Mouse (Mus musculus): ENCODE measurements around the gene Rusc2. TPM values are rescaled to one million over a fixed set of nuclear protein-coding genes. Genes with fewer than 3 reads are reported as not detected.

Gene Rusc2
- polyA plus RNA-seq, 1 experiment from 2014 or later, result 10.9 TPM

DNA sequence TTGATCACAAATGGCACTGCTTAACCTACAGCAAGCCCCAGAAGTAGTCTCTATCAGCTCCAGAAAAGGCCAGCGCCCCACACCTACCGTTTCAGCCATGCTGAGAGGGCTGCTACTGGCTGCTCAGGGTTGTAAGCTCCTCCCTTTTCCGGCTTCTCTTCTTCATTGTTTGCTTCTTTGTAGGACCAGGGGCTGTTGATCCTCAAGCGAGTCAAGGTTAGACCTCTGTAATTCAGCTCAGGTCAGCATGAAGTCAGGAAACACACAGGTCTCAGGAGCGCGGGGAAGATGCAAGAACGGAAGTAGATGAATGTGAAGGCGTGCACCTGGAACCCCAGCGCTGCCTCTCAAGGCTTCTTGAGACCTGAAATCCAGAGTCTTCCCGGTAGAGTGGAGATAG lies 22.9 kb downstream of the Rusc2 start:
- ATAC-seq (ENCODE audit: insufficient number of reproducible peaks, insufficient read depth, low FRiP score, low read depth), result no peak
- no peak overlapping the region for H3K27ac ChIP-seq (replicated peaks in 1 of 2; ENCODE audit: control insufficient read depth in 1 of 2, insufficient read depth in 1 of 2, low read depth in 2 of 2, low read length in 2 of 2)

DNA sequence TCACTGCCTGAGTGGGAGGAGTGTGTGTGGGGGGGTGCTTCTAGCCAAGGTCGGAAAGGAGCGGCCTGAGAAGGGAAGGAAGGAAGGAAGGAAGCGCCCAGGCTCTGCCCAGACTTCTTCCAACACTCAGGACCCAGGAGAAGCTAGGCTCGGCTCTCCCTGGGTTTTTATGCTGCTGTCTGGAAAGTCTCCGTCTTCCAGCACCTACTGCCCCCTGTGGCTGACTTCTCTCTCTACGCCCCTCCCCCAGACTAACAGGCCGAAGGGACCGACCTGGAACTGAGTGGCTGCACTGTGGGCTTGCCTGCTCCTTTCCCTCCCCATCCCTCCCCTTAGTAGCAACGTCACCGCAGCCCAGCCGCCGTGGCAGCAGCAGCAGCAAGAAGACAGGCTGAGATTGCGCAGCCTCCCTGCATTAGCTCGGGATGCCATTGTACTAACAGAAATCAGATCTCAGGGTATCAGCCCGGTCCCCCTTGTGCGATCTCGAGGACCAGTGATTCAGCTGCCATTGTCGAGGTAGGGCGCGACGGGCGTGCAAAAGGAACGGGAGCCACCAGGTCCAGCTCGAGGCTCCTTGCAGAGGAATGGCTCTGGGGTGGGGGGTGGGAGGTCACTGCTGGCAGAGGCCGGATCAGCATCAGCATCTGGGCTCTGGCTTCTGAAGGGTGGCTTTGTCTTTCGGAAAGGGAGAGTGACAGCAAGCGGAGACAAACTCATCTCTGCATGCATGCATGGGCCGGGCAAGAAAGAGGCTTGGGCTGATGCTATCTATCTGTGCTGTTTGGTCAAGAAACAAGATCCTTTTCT lies 24.6 kb downstream of the Rusc2 start:
- peak; percentile 96 for ATAC-seq (ENCODE audit: insufficient number of reproducible peaks, insufficient read depth, low FRiP score, low read depth)
- no peaks in the 10 kb centered on the region for H3K27me3 ChIP-seq (ENCODE audit: control insufficient read depth, insufficient read depth, low read length)
- 2% methylated on average over 28 of the region's 28 CpGs for WGBS
- no peaks in the 10 kb centered on the region for H3K36me3 ChIP-seq (ENCODE audit: control insufficient read depth, insufficient read depth, low read length)
- H3K9me3 ChIP-seq (ENCODE audit: control insufficient read depth, low read length), result no peaks in the 10 kb centered on the region
- peak overlapping the region; percentile 45 to 55 for H3K4me3 ChIP-seq (ENCODE audit: control insufficient read depth in 1 of 2, insufficient read depth in 1 of 2, low read depth in 1 of 2, low read length in 2 of 2)
- H3K4me1 ChIP-seq (ENCODE audit: control insufficient read depth in 2 of 2, insufficient read depth in 2 of 2, low read length in 2 of 2), result peaks cover 26 to 39% of the 10 kb centered on the region in 2 experiments
- H3K27ac ChIP-seq (replicated peaks in 1 of 2; ENCODE audit: control insufficient read depth in 1 of 2, insufficient read depth in 1 of 2, low read depth in 2 of 2, low read length in 2 of 2), result peak overlapping the region; percentile 52 to 72
- H3K9ac ChIP-seq (ENCODE audit: low read length), result peak overlapping the region; percentile 78
- H3K4me2 ChIP-seq (ENCODE audit: low read length), result peak overlapping the region; percentile 76

More for the DNA sequence above, 22.9 kb downstream of the Rusc2 start:
- Histone ChIP-seq H3K4me3 (ENCODE audit: control insufficient read depth in 1 of 2, insufficient read depth in 1 of 2, low read depth in 1 of 2, low read length in 2 of 2) (no peak overlapping the region), H3K9me3 (ENCODE audit: control insufficient read depth, low read length) (no peaks in the 10 kb centered on the region), H3K4me1 (ENCODE audit: control insufficient read depth in 2 of 2, insufficient read depth in 2 of 2, low read length in 2 of 2) (peaks cover 41 to 56% of the 10 kb centered on the region in 2 experiments), H3K27me3 (ENCODE audit: control insufficient read depth, insufficient read depth, low read length) (no peaks in the 10 kb centered on the region), H3K9ac (ENCODE audit: low read length) (no peak overlapping the region), H3K4me2 (ENCODE audit: low read length) (no peak overlapping the region), H3K36me3 (ENCODE audit: control insufficient read depth, insufficient read depth, low read length) (no peaks in the 10 kb centered on the region)
- 91% methylated on average over 10 of the region's 10 CpGs for WGBS

DNA sequence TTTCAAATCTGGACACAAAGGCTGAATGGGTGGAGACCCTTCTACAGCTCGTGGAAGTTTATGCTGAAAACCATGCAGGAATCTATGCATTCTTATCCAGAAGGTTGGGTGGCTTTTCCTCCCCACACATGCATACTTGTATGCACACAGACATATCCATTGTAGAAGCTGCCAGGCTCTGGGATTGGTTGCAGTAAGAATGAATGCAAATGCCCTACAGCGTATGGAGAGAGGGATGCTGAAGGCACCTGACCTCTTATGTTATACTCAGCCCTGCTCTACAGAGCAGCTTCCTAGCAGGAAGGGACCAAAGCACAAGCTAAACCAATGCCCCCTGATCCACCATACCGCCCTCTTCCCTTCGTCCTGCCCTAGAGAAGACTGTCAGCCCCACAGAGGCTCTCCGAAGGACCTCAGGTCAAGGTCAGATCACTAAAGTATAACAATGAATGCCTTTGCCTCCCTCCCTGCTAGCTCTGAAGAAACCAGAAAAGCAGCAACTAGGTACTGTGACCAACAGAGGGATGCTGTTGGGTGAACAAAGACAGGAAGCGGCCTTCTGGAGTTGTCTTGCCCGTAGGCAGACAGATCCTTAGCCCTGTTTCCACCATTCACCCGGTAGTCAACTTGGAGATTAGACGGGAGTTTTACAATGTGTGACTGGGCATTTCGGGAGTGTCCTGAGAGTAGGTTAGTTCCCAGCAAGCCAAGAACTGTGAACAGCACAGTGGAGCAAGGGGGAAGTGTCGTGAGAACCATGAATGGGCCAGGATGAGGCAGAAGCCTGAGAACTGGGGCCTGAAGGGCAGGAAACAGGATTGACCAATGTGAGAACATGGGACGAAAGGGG lies 25.5 kb downstream of the Rusc2 start:
- Histone ChIP-seq H3K9me3 (ENCODE audit: control insufficient read depth, low read length) (no peaks in the 10 kb centered on the region), H3K27ac (replicated peaks in 1 of 2; ENCODE audit: control insufficient read depth in 1 of 2, insufficient read depth in 1 of 2, low read depth in 2 of 2, low read length in 2 of 2) (peak overlapping the region; percentile 20 to 72), H3K36me3 (ENCODE audit: control insufficient read depth, insufficient read depth, low read length) (no peaks in the 10 kb centered on the region), H3K4me2 (ENCODE audit: low read length) (peak overlapping the region; percentile 76), H3K27me3 (ENCODE audit: control insufficient read depth, insufficient read depth, low read length) (no peaks in the 10 kb centered on the region), H3K4me3 (ENCODE audit: control insufficient read depth in 1 of 2, insufficient read depth in 1 of 2, low read depth in 1 of 2, low read length in 2 of 2) (peak overlapping the region; percentile 45 to 55; a peak in 3 of 4 replicates), H3K4me1 (ENCODE audit: control insufficient read depth in 2 of 2, insufficient read depth in 2 of 2, low read length in 2 of 2) (peaks cover 19 to 30% of the 10 kb centered on the region in 2 experiments), H3K9ac (ENCODE audit: low read length) (peak overlapping the region; percentile 78)
- 56% methylated on average over 12 of the region's 12 CpGs for whole genome bisulfite sequencing
- no peak for ATAC-seq (ENCODE audit: insufficient number of reproducible peaks, insufficient read depth, low FRiP score, low read depth)

DNA sequence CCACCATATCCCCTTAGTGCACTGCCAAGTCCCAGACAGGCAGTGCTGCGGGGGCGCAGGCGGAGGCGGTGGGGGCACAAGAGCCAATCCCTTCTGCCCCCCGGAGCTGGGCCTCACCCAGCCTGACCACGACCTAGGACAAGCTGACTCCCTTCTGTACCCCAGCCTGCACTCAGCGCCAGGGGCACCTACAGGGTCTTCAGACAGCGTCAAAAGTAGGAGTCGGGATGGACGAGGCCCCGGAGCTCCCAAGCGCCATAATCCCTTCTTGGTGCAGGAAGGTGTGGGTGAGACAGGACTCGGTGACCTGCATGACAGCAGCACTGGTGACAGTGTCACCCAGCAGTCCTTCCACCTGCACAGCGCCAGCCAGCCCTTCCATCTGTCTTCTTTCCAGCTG lies 33.0 kb downstream of the Rusc2 start:
- H3K27ac ChIP-seq (replicated peaks in 1 of 2; ENCODE audit: control insufficient read depth in 1 of 2, insufficient read depth in 1 of 2, low read depth in 2 of 2, low read length in 2 of 2), result no peak overlapping the region
- no peak overlapping the region for H3K9ac ChIP-seq (ENCODE audit: low read length)
- H3K36me3 ChIP-seq (ENCODE audit: control insufficient read depth, insufficient read depth, low read length), result peaks cover 39% of the 10 kb centered on the region
- WGBS, result 89% methylated on average over 14 of the region's 14 CpGs
- no peaks in the 10 kb centered on the region for H3K9me3 ChIP-seq (ENCODE audit: control insufficient read depth, low read length)
- peaks cover 8 to 19% of the 10 kb centered on the region in 2 experiments; a peak in 3 of 4 replicates for H3K4me1 ChIP-seq (ENCODE audit: control insufficient read depth in 2 of 2, insufficient read depth in 2 of 2, low read length in 2 of 2)
- H3K27me3 ChIP-seq (ENCODE audit: control insufficient read depth, insufficient read depth, low read length), result no peaks in the 10 kb centered on the region
- no peak for ATAC-seq (ENCODE audit: insufficient number of reproducible peaks, insufficient read depth, low FRiP score, low read depth)
- H3K4me3 ChIP-seq (ENCODE audit: control insufficient read depth in 1 of 2, insufficient read depth in 1 of 2, low read depth in 1 of 2, low read length in 2 of 2), result no peak overlapping the region
- H3K4me2 ChIP-seq (ENCODE audit: low read length), result no peak overlapping the region

DNA sequence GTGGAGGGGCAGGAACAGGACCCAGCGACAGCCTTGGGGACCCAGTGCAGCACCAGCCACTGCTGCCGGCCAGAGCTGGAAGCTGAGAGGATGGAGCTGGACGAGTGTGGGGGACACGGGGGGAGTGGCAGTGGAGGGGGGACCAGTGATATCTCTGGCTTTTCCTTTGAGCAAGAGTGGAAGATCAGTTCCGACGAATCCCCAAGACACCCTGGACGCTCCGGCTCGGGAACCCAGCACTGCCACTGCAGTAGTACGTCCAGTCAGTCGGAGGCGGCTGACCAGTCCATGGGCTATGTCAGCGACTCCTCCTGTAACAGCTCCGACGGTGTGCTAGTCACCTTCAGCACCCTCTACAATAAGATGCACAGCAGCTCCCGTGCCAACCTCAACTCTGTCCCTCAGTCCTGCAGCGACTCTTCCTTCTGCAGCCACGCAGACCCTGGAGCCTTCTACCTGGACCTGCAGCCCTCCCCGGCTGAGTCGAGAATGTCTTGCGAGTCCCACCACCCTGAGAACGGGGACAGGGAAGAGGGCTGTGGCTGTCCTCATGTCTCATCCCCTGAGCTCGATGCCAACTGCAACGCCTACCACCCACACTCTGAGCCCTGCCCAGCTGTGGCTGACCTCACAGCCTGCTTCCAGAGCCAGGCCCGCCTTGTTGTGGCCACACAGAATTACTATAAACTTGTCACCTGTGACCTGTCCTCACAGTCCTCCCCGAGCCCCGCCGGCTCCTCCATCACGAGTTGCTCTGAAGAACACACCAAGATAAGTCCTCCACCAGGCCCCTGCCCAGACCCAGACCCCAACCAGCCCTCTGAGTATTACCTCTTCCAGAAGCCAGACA lies 33.7 kb downstream of the Rusc2 start:
- Histone ChIP-seq H3K36me3 (ENCODE audit: control insufficient read depth, insufficient read depth, low read length) (peaks cover 39% of the 10 kb centered on the region), H3K27me3 (ENCODE audit: control insufficient read depth, insufficient read depth, low read length) (no peaks in the 10 kb centered on the region), H3K4me3 (ENCODE audit: control insufficient read depth in 1 of 2, insufficient read depth in 1 of 2, low read depth in 1 of 2, low read length in 2 of 2) (no peak overlapping the region), H3K9me3 (ENCODE audit: control insufficient read depth, low read length) (no peaks in the 10 kb centered on the region), H3K27ac (replicated peaks in 1 of 2; ENCODE audit: control insufficient read depth in 1 of 2, insufficient read depth in 1 of 2, low read depth in 2 of 2, low read length in 2 of 2) (no peak overlapping the region), H3K9ac (ENCODE audit: low read length) (no peak overlapping the region), H3K4me1 (ENCODE audit: control insufficient read depth in 2 of 2, insufficient read depth in 2 of 2, low read length in 2 of 2) (peaks cover 8 to 24% of the 10 kb centered on the region in 2 experiments; a peak in 3 of 4 replicates), H3K4me2 (ENCODE audit: low read length) (no peak overlapping the region)
- WGBS, result 83% methylated on average over 29 of the region's 29 CpGs
- no peak for ATAC-seq (ENCODE audit: insufficient number of reproducible peaks, insufficient read depth, low FRiP score, low read depth)

DNA sequence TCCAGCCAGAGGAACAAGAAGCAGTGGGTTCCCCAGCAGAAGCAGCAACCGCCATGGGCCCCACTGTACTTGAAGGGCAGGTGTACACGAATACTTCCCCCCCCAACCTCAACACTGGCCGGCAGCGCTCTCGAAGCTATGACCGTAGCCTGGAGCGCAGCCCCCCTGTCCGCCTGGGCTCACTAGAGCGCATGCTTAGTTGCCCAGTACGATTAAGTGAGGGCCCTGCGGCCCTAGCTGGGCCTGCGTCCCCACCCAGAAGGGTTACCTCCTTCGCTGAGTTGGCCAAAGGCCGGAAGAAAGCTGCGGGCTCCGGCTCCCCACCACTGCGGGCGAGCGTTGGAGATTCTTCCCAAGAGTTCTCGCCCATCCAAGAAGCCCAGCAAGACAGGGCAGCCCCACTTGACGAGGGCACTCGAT lies 34.3 kb downstream of the Rusc2 start:
- no peak for ATAC-seq (ENCODE audit: insufficient number of reproducible peaks, insufficient read depth, low FRiP score, low read depth)
- no peak overlapping the region for H3K9ac ChIP-seq (ENCODE audit: low read length)
- H3K4me2 ChIP-seq (ENCODE audit: low read length), result no peak overlapping the region
- H3K27me3 ChIP-seq (ENCODE audit: control insufficient read depth, insufficient read depth, low read length), result no peaks in the 10 kb centered on the region
- no peak overlapping the region for H3K4me3 ChIP-seq (ENCODE audit: control insufficient read depth in 1 of 2, insufficient read depth in 1 of 2, low read depth in 1 of 2, low read length in 2 of 2)
- peaks cover 39% of the 10 kb centered on the region for H3K36me3 ChIP-seq (ENCODE audit: control insufficient read depth, insufficient read depth, low read length)
- no peak overlapping the region for H3K27ac ChIP-seq (replicated peaks in 1 of 2; ENCODE audit: control insufficient read depth in 1 of 2, insufficient read depth in 1 of 2, low read depth in 2 of 2, low read length in 2 of 2)
- H3K9me3 ChIP-seq (ENCODE audit: control insufficient read depth, low read length), result no peaks in the 10 kb centered on the region
- H3K4me1 ChIP-seq (ENCODE audit: control insufficient read depth in 2 of 2, insufficient read depth in 2 of 2, low read length in 2 of 2), result peaks cover 8 to 24% of the 10 kb centered on the region in 2 experiments; a peak in 3 of 4 replicates
- WGBS, result 94% methylated on average over 22 of the region's 22 CpGs

All from heart, embryonic 14.5 days (tissue).